In the genomic region with DNA sequence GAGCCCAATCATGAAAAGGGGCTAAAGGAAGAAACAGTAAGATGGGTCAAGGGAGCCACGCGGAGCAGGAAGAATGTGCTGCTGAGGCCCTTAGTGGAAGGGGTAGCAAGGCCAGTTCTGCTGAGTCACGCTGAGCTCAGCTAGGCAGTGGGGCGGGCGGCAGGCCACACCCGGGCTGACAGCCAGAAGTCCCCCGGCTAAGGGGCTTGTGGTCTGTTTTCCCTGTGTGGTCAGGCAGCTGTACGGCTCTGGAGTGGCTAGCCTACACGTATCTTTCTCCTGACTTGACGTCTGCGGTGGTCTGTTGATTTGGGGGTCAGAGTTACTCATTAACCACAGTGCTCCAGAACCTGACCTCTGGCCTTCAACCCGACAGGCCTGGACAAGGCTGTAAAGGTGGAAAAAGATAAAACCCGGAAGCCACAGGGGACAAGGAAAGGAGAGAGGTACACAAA, we compare ENCODE assay signal across 8 mouse cellular contexts. TPM values are rescaled to one million over a fixed set of nuclear protein-coding genes. Genes with fewer than 3 reads are reported as not detected.
A peak's percentile ranks its signal among the peaks of the same experiment; 100 is the strongest.
DNase-seq lines count a peak whose midpoint lies in the region; ATAC-seq and TF ChIP-seq lines count a peak whose summit lies in the region.

No protein-coding gene starts in this region.

- H3K27ac ChIP-seq in left cerebral cortex, adult 2 months, result peak overlapping the region; percentile 95
- H3K27ac ChIP-seq in bone marrow macrophage, adult 2 months (ENCODE audit: insufficient read depth, low read depth, low read length), result peak overlapping the region; percentile 98
- peak overlapping the region; percentile 95 for H3K27ac ChIP-seq in forebrain, embryonic 12.5 days
- H3K27ac ChIP-seq in hindbrain, embryonic 10.5 days, result peak overlapping the region; percentile 96
- H3K27ac ChIP-seq in limb, embryonic 13.5 days, result peak overlapping the region; percentile 85
- peak overlapping the region; percentile 93 for H3K27ac ChIP-seq in midbrain, embryonic 12.5 days (replicated peaks)

- DNase-seq in left cerebral cortex, adult 2 months (ENCODE audit: extremely low spot score in 1 of 2, low spot score in 2 of 2), result peak in 1 of 2 experiments; percentile 34
- DNase-seq in left cerebral cortex, adult 18-20 months (ENCODE audit: low spot score in 2 of 2), result no peak
- DNase-seq in hindbrain, embryonic 10.5 days (ENCODE audit: low spot score), result peak; percentile 55
- peak; percentile 29 to 56 for DNase-seq in thymus, postnatal 36 days

- no peak overlapping the region for H3K4me3 ChIP-seq in left cerebral cortex, adult 2 months
- peak overlapping the region; percentile 55 for H3K4me3 ChIP-seq in bone marrow macrophage, adult 2 months (ENCODE audit: insufficient read depth, low read length)
- H3K4me3 ChIP-seq in forebrain, embryonic 12.5 days (replicated peaks), result 0 out of 2 replicates have a peak overlapping the region, but pooled peaks have one; percentile 4
- peak overlapping the region; percentile 91 for H3K4me3 ChIP-seq in hindbrain, embryonic 10.5 days
- peak overlapping the region; percentile 89 for H3K4me3 ChIP-seq in limb, embryonic 13.5 days
- no peak overlapping the region for H3K4me3 ChIP-seq in midbrain, embryonic 12.5 days

- peaks cover 60% of the 10 kb centered on the region for H3K36me3 ChIP-seq in forebrain, embryonic 12.5 days (replicated peaks)
- peaks cover 76% of the 10 kb centered on the region for H3K36me3 ChIP-seq in hindbrain, embryonic 10.5 days
- H3K36me3 ChIP-seq in limb, embryonic 13.5 days, result peaks cover 65% of the 10 kb centered on the region
- peaks cover 63% of the 10 kb centered on the region for H3K36me3 ChIP-seq in midbrain, embryonic 12.5 days

- TF ChIP-seq CTCF in left cerebral cortex, adult 2 months (IDR thresholded peaks at IDR 0.05), result no peak
- no peak for TF ChIP-seq CTCF in bone marrow macrophage, adult 2 months (IDR thresholded peaks at IDR 0.05; ENCODE audit: low read depth, low read length)

- 53% methylated on average over 13 of the region's 13 CpGs for WGBS in forebrain, embryonic 12.5 days
- 32% methylated on average over 13 of the region's 13 CpGs for WGBS in hindbrain, embryonic 10.5 days
- WGBS in limb, embryonic 13.5 days, result 19% methylated on average over 13 of the region's 13 CpGs
- WGBS in midbrain, embryonic 12.5 days, result 53% methylated on average over 13 of the region's 13 CpGs

- no peak for TF ChIP-seq POLR2A in bone marrow macrophage, adult 2 months (IDR thresholded peaks at IDR 0.05; ENCODE audit: borderline replicate concordance, low read depth, low read length)

- no peak overlapping the region; the same call in 1 of the 2 replicates for H3K4me2 ChIP-seq in forebrain, embryonic 12.5 days
- peak overlapping the region; percentile 66 for H3K4me2 ChIP-seq in limb, embryonic 13.5 days (replicated peaks)
- H3K4me2 ChIP-seq in midbrain, embryonic 12.5 days (replicated peaks), result peak overlapping the region; percentile 52; the same call in 1 of the 2 replicates

- no peak overlapping the region for H3K9ac ChIP-seq in forebrain, embryonic 12.5 days
- peak overlapping the region; percentile 59 for H3K9ac ChIP-seq in limb, embryonic 13.5 days
- H3K9ac ChIP-seq in midbrain, embryonic 12.5 days (replicated peaks), result no peak overlapping the region

- no peaks in the 10 kb centered on the region for H3K27me3 ChIP-seq in forebrain, embryonic 12.5 days
- H3K27me3 ChIP-seq in hindbrain, embryonic 10.5 days (ENCODE audit: insufficient read depth, poor library complexity, severe bottlenecking), result no peaks in the 10 kb centered on the region
- no peaks in the 10 kb centered on the region for H3K27me3 ChIP-seq in limb, embryonic 13.5 days
- no peaks in the 10 kb centered on the region for H3K27me3 ChIP-seq in midbrain, embryonic 12.5 days

- ATAC-seq in forebrain, embryonic 12.5 days (ENCODE audit: low FRiP score), result no peak
- no peak; the same call in 1 of the 2 replicates for ATAC-seq in limb, embryonic 13.5 days (ENCODE audit: low FRiP score, low read depth)
- ATAC-seq in midbrain, embryonic 12.5 days (ENCODE audit: low FRiP score, low read depth), result no peak

- peaks cover 32% of the 10 kb centered on the region for H3K4me1 ChIP-seq in bone marrow macrophage, adult 2 months (ENCODE audit: control insufficient read depth, insufficient read depth, low read length)
- peaks cover 49% of the 10 kb centered on the region for H3K4me1 ChIP-seq in forebrain, embryonic 12.5 days
- peaks cover 55% of the 10 kb centered on the region for H3K4me1 ChIP-seq in hindbrain, embryonic 10.5 days (replicated peaks)
- H3K4me1 ChIP-seq in limb, embryonic 13.5 days, result peaks cover 48% of the 10 kb centered on the region
- H3K4me1 ChIP-seq in midbrain, embryonic 12.5 days, result peaks cover 50% of the 10 kb centered on the region

- intact Hi-C loops in left cerebral cortex, adult 2 months (cut with DNase I), result no loop called here

- H3K9me3 ChIP-seq in forebrain, embryonic 12.5 days, result no peaks in the 10 kb centered on the region
- no peaks in the 10 kb centered on the region for H3K9me3 ChIP-seq in hindbrain, embryonic 10.5 days
- H3K9me3 ChIP-seq in limb, embryonic 13.5 days, result no peaks in the 10 kb centered on the region
- H3K9me3 ChIP-seq in midbrain, embryonic 12.5 days, result no peaks in the 10 kb centered on the region

RNA-seq across cellular contexts. Expression of gene Ftl1, which starts 1.2 kb away (rescaled TPM):
- total RNA-seq in left cerebral cortex, adult 2 months (2021), result 100 to 1,000 TPM; 200 to 208 TPM
- total RNA-seq in left cerebral cortex, adult 18-20 months (2021), result 100 to 1,000 TPM; 218 to 238 TPM
- polyA plus RNA-seq in bone marrow macrophage, adult 2 months (2012; ENCODE audit: insufficient read depth, insufficient read length, missing spikeins), result 18,510 and 20,120 TPM in 2 replicates
- 5,523 and 5,537 TPM in 2 replicates for polyA plus RNA-seq in forebrain, embryonic 12.5 days (2016; fragmentation: Nextera tagmentation; extraction: Ambion mirVana)
- 5,819 and 7,209 TPM in 2 replicates for polyA plus RNA-seq in hindbrain, embryonic 10.5 days (2016; fragmentation: Nextera tagmentation; extraction: Ambion mirVana)
- polyA plus RNA-seq in limb, embryonic 13.5 days (2015; fragmentation: Nextera tagmentation; extraction: Ambion mirVana), result 5,430 and 5,479 TPM in 2 replicates
- 5,715 and 6,077 TPM in 2 replicates for polyA plus RNA-seq in midbrain, embryonic 12.5 days (2016; fragmentation: Nextera tagmentation; extraction: Ambion mirVana)

RNA-seq across cellular contexts. Expression of gene Bax, which starts 5.8 kb away (rescaled TPM):
- total RNA-seq in left cerebral cortex, adult 2 months (2021), result 10 to 100 TPM; 66.9 to 67.4 TPM
- 10 to 100 TPM; 55.2 to 59.3 TPM for total RNA-seq in left cerebral cortex, adult 18-20 months (2021)
- 196 and 209 TPM in 2 replicates for polyA plus RNA-seq in bone marrow macrophage, adult 2 months (2012; ENCODE audit: insufficient read depth, insufficient read length, missing spikeins)
- polyA plus RNA-seq in forebrain, embryonic 12.5 days (2016; fragmentation: Nextera tagmentation; extraction: Ambion mirVana), result 240 and 256 TPM in 2 replicates
- polyA plus RNA-seq in hindbrain, embryonic 10.5 days (2016; fragmentation: Nextera tagmentation; extraction: Ambion mirVana), result 264 and 295 TPM in 2 replicates
- 167 and 170 TPM in 2 replicates for polyA plus RNA-seq in limb, embryonic 13.5 days (2015; fragmentation: Nextera tagmentation; extraction: Ambion mirVana)
- 241 and 250 TPM in 2 replicates for polyA plus RNA-seq in midbrain, embryonic 12.5 days (2016; fragmentation: Nextera tagmentation; extraction: Ambion mirVana)

RNA-seq across cellular contexts. Expression of gene Tulp2, which starts 20.8 kb away (rescaled TPM):
- under 1 TPM in 1 of 2 experiments, not detected in 1; 0.30 TPM for total RNA-seq in left cerebral cortex, adult 2 months (2021)
- total RNA-seq in left cerebral cortex, adult 18-20 months (2021), result under 1 TPM in 1 of 2 experiments, not detected in 1; 0.21 TPM
- not detected in 2 replicates for polyA plus RNA-seq in bone marrow macrophage, adult 2 months (2012; ENCODE audit: insufficient read depth, insufficient read length, missing spikeins)
- polyA plus RNA-seq in forebrain, embryonic 12.5 days (2016; fragmentation: Nextera tagmentation; extraction: Ambion mirVana), result 0.29 and 0.34 TPM in 2 replicates
- 0.47 and 1.2 TPM in 2 replicates for polyA plus RNA-seq in hindbrain, embryonic 10.5 days (2016; fragmentation: Nextera tagmentation; extraction: Ambion mirVana)
- polyA plus RNA-seq in limb, embryonic 13.5 days (2015; fragmentation: Nextera tagmentation; extraction: Ambion mirVana), result 1.0 and 1.2 TPM in 2 replicates
- 0.22 TPM in 2 replicates for polyA plus RNA-seq in midbrain, embryonic 12.5 days (2016; fragmentation: Nextera tagmentation; extraction: Ambion mirVana)

RNA-seq across cellular contexts. Expression of gene Ruvbl2, which starts 23.0 kb away (rescaled TPM):
- 10 to 100 TPM; 34.4 to 39.9 TPM for total RNA-seq in left cerebral cortex, adult 2 months (2021)
- 10 to 100 TPM; 32.4 to 34.5 TPM for total RNA-seq in left cerebral cortex, adult 18-20 months (2021)
- polyA plus RNA-seq in bone marrow macrophage, adult 2 months (2012; ENCODE audit: insufficient read depth, insufficient read length, missing spikeins), result 26.0 and 43.8 TPM in 2 replicates
- polyA plus RNA-seq in forebrain, embryonic 12.5 days (2016; fragmentation: Nextera tagmentation; extraction: Ambion mirVana), result 167 and 175 TPM in 2 replicates
- polyA plus RNA-seq in hindbrain, embryonic 10.5 days (2016; fragmentation: Nextera tagmentation; extraction: Ambion mirVana), result 192 and 212 TPM in 2 replicates
- 142 and 144 TPM in 2 replicates for polyA plus RNA-seq in limb, embryonic 13.5 days (2015; fragmentation: Nextera tagmentation; extraction: Ambion mirVana)
- polyA plus RNA-seq in midbrain, embryonic 12.5 days (2016; fragmentation: Nextera tagmentation; extraction: Ambion mirVana), result 140 and 153 TPM in 2 replicates

RNA-seq across cellular contexts. Expression of gene Gm45808, which starts 25.7 kb away (rescaled TPM):
- 1 to 10 TPM; 1.5 to 2.0 TPM for total RNA-seq in left cerebral cortex, adult 2 months (2021)
- total RNA-seq in left cerebral cortex, adult 18-20 months (2021), result 1 to 10 TPM; 2.5 to 3.8 TPM
- 1.1 TPM in 1 of 2 replicates, not detected in the other for polyA plus RNA-seq in bone marrow macrophage, adult 2 months (2012; ENCODE audit: insufficient read depth, insufficient read length, missing spikeins)
- polyA plus RNA-seq in forebrain, embryonic 12.5 days (2016; fragmentation: Nextera tagmentation; extraction: Ambion mirVana), result not detected in 2 replicates
- polyA plus RNA-seq in hindbrain, embryonic 10.5 days (2016; fragmentation: Nextera tagmentation; extraction: Ambion mirVana), result not detected in 2 replicates
- polyA plus RNA-seq in limb, embryonic 13.5 days (2015; fragmentation: Nextera tagmentation; extraction: Ambion mirVana), result not detected in 2 replicates
- not detected in 2 replicates for polyA plus RNA-seq in midbrain, embryonic 12.5 days (2016; fragmentation: Nextera tagmentation; extraction: Ambion mirVana)

Comparison
In these comparisons a context has a peak if more than half of its experiments do, and no peak if none do; other contexts are left out.
1. DNase-seq: peak in hindbrain, embryonic 10.5 days (single experiment) and thymus, postnatal 36 days (2 of 2); none in left cerebral cortex, adult 18-20 months (0 of 2).
2. H3K4me3 ChIP-seq: peak in bone marrow macrophage, adult 2 months (single experiment), forebrain, embryonic 12.5 days (single experiment), hindbrain, embryonic 10.5 days (single experiment) and limb, embryonic 13.5 days (single experiment); none in left cerebral cortex, adult 2 months (single experiment) and midbrain, embryonic 12.5 days (single experiment).
3. Peak in every context shown above with its lines, with median percentiles within 50 percentile points of each other: H3K27ac ChIP-seq.